In genomic region chr3:146180986-146181385, GRCm38 (mm10) we compare ENCODE assay signal across 9 mouse cellular contexts. TPM values are rescaled to one million over a fixed set of nuclear protein-coding genes. Genes with fewer than 3 reads are reported as not detected.
DNase-seq lines count a peak whose midpoint lies in the region; ATAC-seq and TF ChIP-seq lines count a peak whose summit lies in the region.
"Had no signal": no experiment of that assay in that cellular context is flagged by ENCODE, and none has a peak within 500 bp of the region (broad histone marks: within the 10 kb centered on the region; RNA-seq: fewer than 3 reads in every experiment).

No protein-coding gene starts in this region.

- no peak overlapping the region for H3K27ac ChIP-seq in layer of hippocampus, adult 2 months
- H3K27ac ChIP-seq in hindbrain, postnatal 0 days: no peak overlapping the region
- H3K27ac ChIP-seq in testis, adult 2 months (ENCODE audit: control insufficient read depth, insufficient read depth, low read depth, low read length): no peak overlapping the region

- no peaks in the 10 kb centered on the region for H3K27me3 ChIP-seq in hindbrain, postnatal 0 days (ENCODE audit: insufficient read depth, low read length)
- H3K27me3 ChIP-seq in testis, adult 2 months (ENCODE audit: control insufficient read depth, insufficient read depth, low read length): no peaks in the 10 kb centered on the region

- H3K36me3 ChIP-seq in hindbrain, postnatal 0 days (ENCODE audit: insufficient read depth, low read length): no peaks in the 10 kb centered on the region
- H3K36me3 ChIP-seq in testis, adult 2 months (ENCODE audit: control insufficient read depth, insufficient read depth, low read length): no peaks in the 10 kb centered on the region

- H3K9ac ChIP-seq in hindbrain, postnatal 0 days (replicated peaks; ENCODE audit: low read length): no peak overlapping the region

- no peaks in the 10 kb centered on the region for H3K4me1 ChIP-seq in hindbrain, postnatal 0 days (ENCODE audit: insufficient read depth, low read length)
- no peaks in the 10 kb centered on the region for H3K4me1 ChIP-seq in testis, adult 2 months (ENCODE audit: control insufficient read depth, insufficient read depth, low read length)

- peak; percentile 81 for TF ChIP-seq CTCF in layer of hippocampus, adult 2 months (conservative IDR thresholded peaks at IDR 0.05)
- peak; percentile 71 for TF ChIP-seq CTCF in hindbrain, postnatal 0 days (IDR thresholded peaks at IDR 0.05; ENCODE audit: low read depth)
- TF ChIP-seq CTCF in testis, adult 2 months (IDR thresholded peaks at IDR 0.05; ENCODE audit: control insufficient read depth, insufficient read depth, insufficient replicate concordance, low read depth, low read length): peak; percentile 66; the same call in 1 of the 2 replicates

- DNase-seq in adrenal gland, adult (ENCODE audit: inconsistent age in 2 of 2, low spot score in 1 of 2): peak; percentile 53 to 79
- DNase-seq in adrenal gland, adult 8-10 months: no peak
- DNase-seq in layer of hippocampus, adult 2 months (ENCODE audit: low spot score in 2 of 2): peak in 1 of 2 experiments; percentile 54
- no peak for DNase-seq in layer of hippocampus, adult 9-10 months (ENCODE audit: low spot score)
- peak; percentile 50 for DNase-seq in adrenal gland, adult 2 months
- DNase-seq in hindbrain, postnatal 0 days (ENCODE audit: low spot score): peak; percentile 72
- DNase-seq in lung, postnatal 25 days (ENCODE audit: low spot score): peak; percentile 45

- TF ChIP-seq POLR2A in testis, adult 2 months (IDR thresholded peaks at IDR 0.05; ENCODE audit: control insufficient read depth, low read depth, low read length): no peak

- ATAC-seq in hindbrain, postnatal 0 days: no peak

- H3K9me3 ChIP-seq in hindbrain, postnatal 0 days (ENCODE audit: low read length): no peaks in the 10 kb centered on the region
- H3K9me3 ChIP-seq: megakaryocyte, embryonic 14.5 days had no signal

- H3K4me2 ChIP-seq in hindbrain, postnatal 0 days (ENCODE audit: low read depth, low read length): no peak overlapping the region

- no peak overlapping the region for H3K4me3 ChIP-seq in layer of hippocampus, adult 2 months
- no peak overlapping the region for H3K4me3 ChIP-seq in hindbrain, postnatal 0 days (ENCODE audit: low read length)
- H3K4me3 ChIP-seq in testis, adult 2 months (ENCODE audit: control insufficient read depth, low read depth, low read length): no peak overlapping the region
- H3K4me3 ChIP-seq: megakaryocyte, embryonic 14.5 days had no signal

- 37% methylated on average over 3 of the region's 3 CpGs for WGBS in hindbrain, postnatal 0 days

RNA-seq across cellular contexts. Expression of gene Mcoln2, which starts 31.4 kb away (rescaled TPM):
- total RNA-seq in adrenal gland, adult 8-10 months (2022): 1 to 10 TPM in 2 of 4 experiments, under 1 TPM in 2; 0.17 to 1.2 (median 0.63) TPM
- total RNA-seq in layer of hippocampus, adult 2 months (2021): not detected
- not detected for total RNA-seq in adrenal gland, adult 2 months (2021)
- polyA plus RNA-seq in adrenal gland, adult 2 months (2012; rRNA removed): not detected in 2 replicates
- total RNA-seq in hindbrain, postnatal 0 days (2014; rRNA removed): not detected in 2 replicates
- polyA plus RNA-seq in hindbrain, postnatal 0 days (2015; fragmentation: Nextera tagmentation; extraction: Ambion mirVana): 0.23 and 0.33 TPM in 2 replicates
- polyA plus RNA-seq in testis, adult 2 months (2012; rRNA removed): 0.32 and 0.34 TPM in 2 replicates

RNA-seq across cellular contexts. Expression of gene Lpar3, which starts 39.8 kb away (rescaled TPM):
- total RNA-seq in adrenal gland, adult 8-10 months (2022): under 1 TPM in 3 of 4 experiments, not detected in 1; 0.19 to 0.32 (median 0.24) TPM
- total RNA-seq in layer of hippocampus, adult 2 months (2021): under 1 TPM; 0.22 to 0.44 TPM
- under 1 TPM; 0.10 to 0.12 TPM for total RNA-seq in adrenal gland, adult 2 months (2021)
- polyA plus RNA-seq in adrenal gland, adult 2 months (2012; rRNA removed): 0.39 and 0.76 TPM in 2 replicates
- total RNA-seq in hindbrain, postnatal 0 days (2014; rRNA removed): 0.58 and 0.90 TPM in 2 replicates
- polyA plus RNA-seq in hindbrain, postnatal 0 days (2015; fragmentation: Nextera tagmentation; extraction: Ambion mirVana): 0.50 and 0.68 TPM in 2 replicates
- polyA plus RNA-seq in testis, adult 2 months (2012; rRNA removed): 18.9 and 27.0 TPM in 2 replicates

Comparison
In these comparisons a context has a peak if more than half of its experiments do, and no peak if none do; other contexts are left out.
1. DNase-seq: peak in adrenal gland, adult (2 of 2), adrenal gland, adult 2 months (single experiment), hindbrain, postnatal 0 days (single experiment) and lung, postnatal 25 days (single experiment); none in adrenal gland, adult 8-10 months (single experiment) and layer of hippocampus, adult 9-10 months (single experiment).
2. Peak in every context shown above with its lines, with median percentiles within 50 percentile points of each other: CTCF ChIP-seq.